Mouse (Mus musculus) G1E (cell line): ENCODE measurements around the gene Tsga10ip.

ENCODE experiments used
- CTCF ChIP-seq: IDR thresholded peaks from 2 replicates; pipeline ENCODE4 v1.5.1; 2012; ENCODE audit warnings: low read depth, low read length, inconsistent platforms, mixed read lengths
- GATA1 ChIP-seq: IDR thresholded peaks from 2 replicates; pipeline ENCODE4 v1.6.1; 2012; ENCODE audit warnings: borderline replicate concordance, low read length, inconsistent platforms, mixed read lengths
- POLR2AphosphoS5 ChIP-seq: IDR thresholded peaks from 2 replicates; pipeline ENCODE4 v1.6.1; 2012; ENCODE audit warnings: low read depth, low read length, inconsistent platforms; ENCODE audit not compliant: insufficient replicate concordance
- TAL1 ChIP-seq: conservative IDR thresholded peaks from 2 replicates; pipeline ENCODE4 v1.6.1; 2012; ENCODE audit warnings: low read depth, low read length, inconsistent platforms, mixed read lengths

DNA sequence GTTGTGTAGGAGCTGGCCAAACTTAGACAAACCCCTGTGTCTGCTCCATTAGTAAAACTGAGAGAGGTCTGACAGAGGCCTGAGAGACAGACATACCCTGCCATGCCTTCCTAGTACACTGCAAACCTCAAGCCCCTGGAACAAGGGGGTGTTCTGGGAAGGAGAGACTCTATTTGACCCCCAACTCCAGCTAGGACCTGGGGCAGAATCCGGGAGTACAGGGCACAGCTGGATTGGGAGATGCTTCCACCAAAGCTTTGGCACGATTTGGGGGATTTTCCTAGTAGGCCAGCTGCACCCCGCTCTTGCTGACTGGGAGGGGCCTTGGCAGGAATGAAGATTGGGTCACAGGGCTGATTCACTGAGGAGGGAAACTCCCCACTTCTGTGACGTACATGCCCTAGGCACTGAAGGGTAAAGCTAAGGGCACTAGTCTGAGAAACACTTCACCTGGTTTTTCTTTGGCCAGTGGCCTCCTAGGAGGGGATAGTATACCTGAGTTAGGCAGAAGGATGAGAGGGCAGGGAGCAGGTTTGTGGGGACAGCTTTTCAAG, 29.7 kb upstream of the Tsga10ip start:
- no peak for TF ChIP-seq CTCF
- TF ChIP-seq GATA1, result no peak
- TF ChIP-seq POLR2AphosphoS5, result no peak
- TF ChIP-seq TAL1, result no peak
